Mouse (Mus musculus) forebrain, embryonic 12.5 days (tissue): ENCODE results near the gene Mesd. TPM values are rescaled to one million over a fixed set of nuclear protein-coding genes. Genes with fewer than 3 reads are reported as not detected.

ENCODE experiments used
- ATAC-seq: fragments of 200-750 bp; cut with Nextera tagmentation; 2 replicates; pipeline ENCODE4 v1.8.0; 2017; ENCODE audit warnings: moderate TSS enrichment; ENCODE audit not compliant: low FRiP score
- H3K27ac ChIP-seq: fragments of 300-500 bp; sonication (generic); 2 replicates; pipeline ENCODE4 v1.5.1; 2016; ENCODE audit warnings: mild to moderate bottlenecking
- H3K27me3 ChIP-seq: fragments of 300-500 bp; sonication (generic); 2 replicates; pipeline ENCODE4 v1.6.1; 2016; ENCODE audit warnings: mild to moderate bottlenecking
- H3K36me3 ChIP-seq: fragments of 300-500 bp; sonication (generic); replicated peaks from 2 replicates; pipeline ENCODE4 v1.6.1; 2016; ENCODE audit warnings: mild to moderate bottlenecking
- H3K4me1 ChIP-seq: fragments of 300-500 bp; sonication (generic); 2 replicates; pipeline ENCODE4 v1.6.1; 2016
- H3K4me2 ChIP-seq: fragments of 300-500 bp; sonication (generic); 2 replicates; pipeline ENCODE4 v1.6.1; 2016; ENCODE audit warnings: mild to moderate bottlenecking, moderate library complexity
- H3K4me3 ChIP-seq: fragments of 300-500 bp; sonication (generic); replicated peaks from 2 replicates; pipeline ENCODE4 v1.5.1; 2016; ENCODE audit warnings: mild to moderate bottlenecking
- H3K9ac ChIP-seq: fragments of 300-500 bp; sonication (generic); 2 replicates; pipeline ENCODE4 v1.6.1; 2016; ENCODE audit warnings: mild to moderate bottlenecking
- H3K9me3 ChIP-seq: fragments of 300-500 bp; sonication (generic); 2 replicates; pipeline ENCODE4 v1.6.1; 2016
- WGBS: fragments of 180-500 bp; shearing (Covaris S2); methylation state at CpG from one replicate; pipeline ENCODE4 v1.1.7; 2016; 5-methylcytosine and 5-hydroxymethylcytosine counted together
- polyA plus RNA-seq: library from polyadenylated mRNA; unstranded; fragments of >200 nt; fragmentation: Nextera tagmentation; extraction: Ambion mirVana; gene quantifications from 2 replicates; pipeline ENCODE4 v1.2.1, GENCODE M21; 2016

The Mesd gene
- 75.9 and 80.8 TPM in 2 replicates for polyA plus RNA-seq

- H3K4me2 ChIP-seq: peak within 1 kb of the TSS; percentile 84
- peaks cover 10% of the 10 kb centered on the region for H3K36me3 ChIP-seq
- WGBS: 0% methylated on average over 68 of the region's 69 CpGs
- ATAC-seq: peak; percentile 83
- peak within 1 kb of the TSS; percentile 80 for H3K9ac ChIP-seq
- H3K9me3 ChIP-seq: peaks cover 9% of the 10 kb centered on the region; the same call in 1 of the 2 replicates
- H3K27me3 ChIP-seq: no peaks in the 10 kb centered on the region
- peak within 1 kb of the TSS; percentile 64 for H3K4me3 ChIP-seq
- H3K27ac ChIP-seq: peak within 1 kb of the TSS; percentile 92
- H3K4me1 ChIP-seq: peaks cover 47% of the 10 kb centered on the region
Measured at GRCm38 (mm10) chr7:83884021-83884658, at the start of gene Mesd, which contains the start of gene Tlnrd1. Mesd (plus strand) TSS chr7:83884466. Tlnrd1 (minus strand) TSS chr7:83884305.

- H3K36me3 ChIP-seq: no peaks in the 10 kb centered on the region
- H3K27ac ChIP-seq: no peak overlapping the region
- H3K9me3 ChIP-seq: no peaks in the 10 kb centered on the region
- no peaks in the 10 kb centered on the region for H3K27me3 ChIP-seq
- ATAC-seq: no peak
- 73% methylated on average over 5 of the region's 5 CpGs for WGBS
- no peak overlapping the region for H3K4me2 ChIP-seq
- H3K9ac ChIP-seq: no peak overlapping the region
- H3K4me3 ChIP-seq: no peak overlapping the region
- no peaks in the 10 kb centered on the region for H3K4me1 ChIP-seq
Measured at GRCm38 (mm10) chr7:83838525-83839224, 45.6 kb upstream of the Mesd start.

GRCm38 (mm10) chr7:83840076-83840475, 44.2 kb upstream of the Mesd start:
- WGBS: 82% methylated on average over 2 of the region's 2 CpGs
- H3K4me1 ChIP-seq: no peaks in the 10 kb centered on the region
- no peak overlapping the region for H3K4me2 ChIP-seq
- H3K9me3 ChIP-seq: no peaks in the 10 kb centered on the region
- no peaks in the 10 kb centered on the region for H3K27me3 ChIP-seq
- H3K4me3 ChIP-seq: no peak overlapping the region
- no peak overlapping the region for H3K27ac ChIP-seq
- no peaks in the 10 kb centered on the region for H3K36me3 ChIP-seq
- no peak overlapping the region for H3K9ac ChIP-seq
- no peak for ATAC-seq

- no peak overlapping the region for H3K4me3 ChIP-seq
- H3K4me2 ChIP-seq: no peak overlapping the region
- 57% methylated on average over 6 of the region's 6 CpGs for WGBS
- H3K27me3 ChIP-seq: no peaks in the 10 kb centered on the region
- ATAC-seq: no peak
- H3K4me1 ChIP-seq: no peaks in the 10 kb centered on the region
- H3K27ac ChIP-seq: no peak overlapping the region
- H3K36me3 ChIP-seq: no peaks in the 10 kb centered on the region
- H3K9ac ChIP-seq: no peak overlapping the region
- no peaks in the 10 kb centered on the region for H3K9me3 ChIP-seq
Measured at GRCm38 (mm10) chr7:83842486-83843259, 41.6 kb upstream of the Mesd start.

- H3K4me2 ChIP-seq: no peak overlapping the region
- H3K4me3 ChIP-seq: no peak overlapping the region
- 84% methylated on average over 3 of the region's 3 CpGs for WGBS
- no peak overlapping the region for H3K9ac ChIP-seq
- no peaks in the 10 kb centered on the region for H3K4me1 ChIP-seq
- ATAC-seq: no peak
- H3K27me3 ChIP-seq: no peaks in the 10 kb centered on the region
- H3K36me3 ChIP-seq: no peaks in the 10 kb centered on the region
- H3K9me3 ChIP-seq: no peaks in the 10 kb centered on the region
- no peak overlapping the region for H3K27ac ChIP-seq
Measured at GRCm38 (mm10) chr7:83844807-83845206, 39.5 kb upstream of the Mesd start.

- ATAC-seq: no peak
- H3K4me1 ChIP-seq: 0 out of 2 replicates have a peak, but pooled peaks cover 7% of the 10 kb centered on the region
- H3K9me3 ChIP-seq: no peaks in the 10 kb centered on the region
- H3K4me2 ChIP-seq: no peak overlapping the region
- no peak overlapping the region for H3K27ac ChIP-seq
- WGBS: 56% methylated on average over 5 of the region's 5 CpGs
- H3K9ac ChIP-seq: no peak overlapping the region
- no peaks in the 10 kb centered on the region for H3K36me3 ChIP-seq
- H3K27me3 ChIP-seq: no peaks in the 10 kb centered on the region
- H3K4me3 ChIP-seq: no peak overlapping the region
Measured at GRCm38 (mm10) chr7:83847187-83848075, 36.8 kb upstream of the Mesd start.

GRCm38 (mm10) chr7:83851569-83852380, 32.5 kb upstream of the Mesd start:
- no peak overlapping the region for H3K27ac ChIP-seq
- 55% methylated on average over 5 of the region's 5 CpGs for WGBS
- H3K36me3 ChIP-seq: no peaks in the 10 kb centered on the region
- H3K4me2 ChIP-seq: no peak overlapping the region
- H3K4me3 ChIP-seq: no peak overlapping the region
- no peaks in the 10 kb centered on the region for H3K9me3 ChIP-seq
- no peak for ATAC-seq
- H3K9ac ChIP-seq: no peak overlapping the region
- no peaks in the 10 kb centered on the region for H3K27me3 ChIP-seq
- 0 out of 2 replicates have a peak, but pooled peaks cover 11% of the 10 kb centered on the region for H3K4me1 ChIP-seq

- Histone ChIP-seq H3K36me3 (no peaks in the 10 kb centered on the region), H3K4me1 (0 out of 2 replicates have a peak, but pooled peaks cover 11% of the 10 kb centered on the region), H3K4me3 (no peak overlapping the region), H3K9ac (no peak overlapping the region), H3K9me3 (no peaks in the 10 kb centered on the region), H3K27ac (no peak overlapping the region), H3K4me2 (no peak overlapping the region), H3K27me3 (no peaks in the 10 kb centered on the region)
- 38% methylated on average over 5 of the region's 5 CpGs for WGBS
- ATAC-seq: no peak
Measured at GRCm38 (mm10) chr7:83852381-83853380, 31.6 kb upstream of the Mesd start.

- H3K9me3 ChIP-seq: no peaks in the 10 kb centered on the region
- no peak overlapping the region for H3K4me2 ChIP-seq
- no peaks in the 10 kb centered on the region for H3K27me3 ChIP-seq
- no peak overlapping the region for H3K27ac ChIP-seq
- WGBS: 94% methylated on average over 1 of the region's 1 CpGs
- no peak for ATAC-seq
- H3K9ac ChIP-seq: no peak overlapping the region
- no peak overlapping the region for H3K4me3 ChIP-seq
- 0 out of 2 replicates have a peak, but pooled peaks cover 11% of the 10 kb centered on the region for H3K4me1 ChIP-seq
- no peaks in the 10 kb centered on the region for H3K36me3 ChIP-seq
Measured at GRCm38 (mm10) chr7:83855203-83855602, 29.1 kb upstream of the Mesd start.
